Mouse (Mus musculus) neural tube, embryonic 13.5 days (tissue): ENCODE measurements around the gene Fbp2. TPM values are rescaled to one million over a fixed set of nuclear protein-coding genes. Genes with fewer than 3 reads are reported as not detected.

Experiments used
- polyA plus RNA-seq: library from polyadenylated mRNA; unstranded; fragments of >200 nt; fragmentation: Nextera tagmentation; extraction: Ambion mirVana; gene quantifications from 2 replicates; pipeline ENCODE4 v1.2.1, GENCODE M21; 2015

Gene Fbp2
- polyA plus RNA-seq, 1 experiment from 2014 or later = 0.33 TPM

Other genes with a start within 250 kb of the Fbp2 start
- 9.4 and 11.3 TPM in 2 replicates for gene 6720489N17Rik, start 234.2 kb downstream of the Fbp2 start, polyA plus RNA-seq
- 41.3 and 41.6 TPM in 2 replicates for gene Platr25, start 97.7 kb downstream of the Fbp2 start, polyA plus RNA-seq
- 10.9 and 11.4 TPM in 2 replicates for gene Gm5141, start 72.6 kb downstream of the Fbp2 start, polyA plus RNA-seq
- 2.3 and 2.9 TPM in 2 replicates for gene Fbp1, start 29.9 kb upstream of the Fbp2 start, polyA plus RNA-seq
- gene 2010111I01Rik, start 106.5 kb upstream of the Fbp2 start, polyA plus RNA-seq = 77.8 and 87.6 TPM in 2 replicates